Mouse (Mus musculus): Measurements from ENCODE around the gene Chst12. TPM values are rescaled to one million over a fixed set of nuclear protein-coding genes. Genes with fewer than 3 reads are reported as not detected.
A peak's percentile ranks its signal among the peaks of the same experiment; 100 is the strongest.

The Chst12 gene
- polyA plus RNA-seq, 1 experiment from 2014 or later, result 26.1 TPM

- Histone ChIP-seq H3K9ac (no peak overlapping the region), H3K4me2 (no peak overlapping the region), H3K9me3 (no peaks in the 10 kb centered on the region), H3K4me1 (replicated peaks) (peaks cover 17% of the 10 kb centered on the region), H3K27ac (replicated peaks) (peak overlapping the region; percentile 10; the same call in 1 of the 2 replicates), H3K27me3 (no peaks in the 10 kb centered on the region), H3K36me3 (no peaks in the 10 kb centered on the region), H3K4me3 (no peak overlapping the region)
- peak; percentile 43 for ATAC-seq (ENCODE audit: low FRiP score, low read depth)
- 48% methylated on average over 6 of the region's 6 CpGs for WGBS
Measured at GRCm38 (mm10) chr5:140565856-140566255, 60.5 kb downstream of the Chst12 start.

GRCm38 (mm10) chr5:140566271-140566670 lies 60.9 kb downstream of the Chst12 start:
- WGBS, result 62% methylated on average over 4 of the region's 4 CpGs
- H3K27ac ChIP-seq (replicated peaks), result peak overlapping the region; percentile 10; the same call in 1 of the 2 replicates

GRCm38 (mm10) chr5:140567321-140567720 lies 62.0 kb downstream of the Chst12 start:
- Histone ChIP-seq H3K4me2 (no peak overlapping the region), H3K27ac (replicated peaks) (no peak overlapping the region), H3K27me3 (no peaks in the 10 kb centered on the region), H3K9me3 (no peaks in the 10 kb centered on the region), H3K4me3 (no peak overlapping the region), H3K4me1 (replicated peaks) (peaks cover 17% of the 10 kb centered on the region), H3K36me3 (no peaks in the 10 kb centered on the region), H3K9ac (no peak overlapping the region)
- peak; percentile 47; the same call in 1 of the 2 replicates for ATAC-seq (ENCODE audit: low FRiP score, low read depth)
- WGBS, result 52% methylated on average over 11 of the region's 11 CpGs

More at GRCm38 (mm10) chr5:140566271-140566670, 60.9 kb downstream of the Chst12 start:
- no peak overlapping the region for H3K4me2 ChIP-seq
- H3K4me1 ChIP-seq (replicated peaks), result peaks cover 17% of the 10 kb centered on the region
- H3K4me3 ChIP-seq, result no peak overlapping the region
- H3K36me3 ChIP-seq, result no peaks in the 10 kb centered on the region
- no peaks in the 10 kb centered on the region for H3K27me3 ChIP-seq
- no peak for ATAC-seq (ENCODE audit: low FRiP score, low read depth)
- H3K9ac ChIP-seq, result no peak overlapping the region
- H3K9me3 ChIP-seq, result no peaks in the 10 kb centered on the region

GRCm38 (mm10) chr5:140567751-140568150 lies 62.4 kb downstream of the Chst12 start:
- Histone ChIP-seq H3K36me3 (no peaks in the 10 kb centered on the region), H3K4me1 (replicated peaks) (peaks cover 17% of the 10 kb centered on the region), H3K9ac (no peak overlapping the region), H3K4me2 (no peak overlapping the region), H3K4me3 (no peak overlapping the region), H3K9me3 (no peaks in the 10 kb centered on the region), H3K27me3 (no peaks in the 10 kb centered on the region), H3K27ac (replicated peaks) (no peak overlapping the region)
- 91% methylated on average over 5 of the region's 5 CpGs for WGBS
- ATAC-seq (ENCODE audit: low FRiP score, low read depth), result no peak

GRCm38 (mm10) chr5:140568321-140568970 lies 63.1 kb downstream of the Chst12 start:
- Histone ChIP-seq H3K27me3 (no peaks in the 10 kb centered on the region), H3K9me3 (no peaks in the 10 kb centered on the region), H3K9ac (0 out of 2 replicates have a peak overlapping the region, but pooled peaks have one; percentile 13), H3K4me3 (no peak overlapping the region), H3K4me2 (no peak overlapping the region), H3K27ac (replicated peaks) (0 out of 2 replicates have a peak overlapping the region, but pooled peaks have one; percentile 42), H3K36me3 (no peaks in the 10 kb centered on the region), H3K4me1 (replicated peaks) (peaks cover 17% of the 10 kb centered on the region)
- WGBS, result 41% methylated on average over 10 of the region's 10 CpGs
- ATAC-seq (ENCODE audit: low FRiP score, low read depth), result 0 out of 2 replicates have a peak, but pooled peaks have one; percentile 17

DNA sequence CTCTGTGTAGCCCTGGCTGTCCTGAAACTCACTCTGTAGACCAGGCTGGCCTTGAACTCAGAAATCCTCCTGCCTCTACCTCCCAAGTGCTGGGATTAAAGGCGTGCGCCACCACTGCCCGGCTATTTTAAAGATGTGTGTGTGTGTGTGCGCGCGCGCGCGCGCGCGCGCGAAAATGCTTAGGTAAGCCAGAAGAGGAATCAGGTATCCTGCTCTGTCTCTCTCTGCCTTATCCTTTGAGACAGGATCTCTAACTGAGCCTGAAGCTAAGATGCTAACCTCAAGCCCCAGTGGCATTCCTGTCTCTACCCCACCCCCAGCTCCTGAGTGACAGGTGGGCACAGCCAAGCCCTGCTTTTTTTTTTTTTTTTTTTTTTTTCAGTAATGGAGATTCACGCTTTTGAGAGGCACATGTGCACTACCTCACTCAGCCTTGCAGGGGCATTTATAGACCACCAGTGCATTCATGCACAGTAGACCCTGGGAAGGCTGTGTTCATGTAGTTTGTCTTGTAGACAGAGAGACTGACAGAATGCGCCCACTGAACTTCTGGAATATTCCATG lies 63.8 kb downstream of the Chst12 start:
- H3K9me3 ChIP-seq, result no peaks in the 10 kb centered on the region
- H3K4me2 ChIP-seq, result no peak overlapping the region
- ATAC-seq (ENCODE audit: low FRiP score, low read depth), result no peak
- H3K36me3 ChIP-seq, result no peaks in the 10 kb centered on the region
- H3K27me3 ChIP-seq, result no peaks in the 10 kb centered on the region
- no peak overlapping the region for H3K27ac ChIP-seq (replicated peaks)
- 82% methylated on average over 16 of the region's 16 CpGs for WGBS
- H3K4me1 ChIP-seq (replicated peaks), result peaks cover 17% of the 10 kb centered on the region
- no peak overlapping the region for H3K4me3 ChIP-seq
- no peak overlapping the region for H3K9ac ChIP-seq

DNA sequence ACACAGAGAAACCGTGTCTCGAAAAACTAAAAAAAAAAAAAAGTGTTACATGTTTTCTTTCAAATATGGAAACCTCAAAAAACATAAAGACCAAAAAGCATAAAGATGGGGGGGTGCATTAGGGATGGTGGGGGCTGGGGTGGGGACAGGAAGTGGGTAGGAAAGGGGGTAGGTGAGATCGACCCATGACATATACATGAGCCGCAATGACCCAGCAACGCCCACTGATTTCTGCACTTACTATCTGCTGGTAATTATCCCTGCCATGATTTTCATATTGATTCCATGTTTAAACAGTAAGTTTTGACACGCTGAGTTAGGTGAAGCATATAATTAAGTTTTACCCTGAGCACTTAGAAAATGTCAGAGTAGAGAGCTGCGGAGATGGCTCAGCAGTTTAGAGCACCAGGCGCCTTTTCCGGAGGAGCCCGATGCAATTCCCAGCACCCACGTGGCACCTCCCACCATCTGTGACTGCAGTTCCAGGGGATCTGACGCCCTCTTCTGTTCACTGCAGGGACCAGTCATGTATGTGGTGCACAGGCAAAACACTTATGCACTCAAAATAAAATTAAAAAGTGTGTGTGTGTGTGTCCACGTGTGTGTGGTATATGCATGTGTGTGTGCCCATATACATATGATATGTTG lies 65.0 kb downstream of the Chst12 start:
- no peak overlapping the region for H3K27ac ChIP-seq (replicated peaks)
- no peak for ATAC-seq (ENCODE audit: low FRiP score, low read depth)
- H3K4me1 ChIP-seq (replicated peaks), result peaks cover 16% of the 10 kb centered on the region
- H3K9ac ChIP-seq, result no peak overlapping the region
- H3K4me3 ChIP-seq, result no peak overlapping the region
- no peak overlapping the region for H3K4me2 ChIP-seq
- no peaks in the 10 kb centered on the region for H3K9me3 ChIP-seq
- no peaks in the 10 kb centered on the region for H3K27me3 ChIP-seq
- H3K36me3 ChIP-seq, result no peaks in the 10 kb centered on the region
- 82% methylated on average over 13 of the region's 13 CpGs for WGBS

- 50% methylated on average over 4 of the region's 4 CpGs for WGBS
- Histone ChIP-seq H3K4me3 (no peak overlapping the region), H3K9me3 (no peaks in the 10 kb centered on the region), H3K27me3 (no peaks in the 10 kb centered on the region), H3K9ac (no peak overlapping the region), H3K27ac (replicated peaks) (no peak overlapping the region), H3K36me3 (no peaks in the 10 kb centered on the region), H3K4me1 (replicated peaks) (peaks cover 8% of the 10 kb centered on the region; the same call in 1 of the 2 replicates), H3K4me2 (no peak overlapping the region)
- no peak for ATAC-seq (ENCODE audit: low FRiP score, low read depth)
Measured at GRCm38 (mm10) chr5:140571201-140571600, 65.9 kb downstream of the Chst12 start.

DNA sequence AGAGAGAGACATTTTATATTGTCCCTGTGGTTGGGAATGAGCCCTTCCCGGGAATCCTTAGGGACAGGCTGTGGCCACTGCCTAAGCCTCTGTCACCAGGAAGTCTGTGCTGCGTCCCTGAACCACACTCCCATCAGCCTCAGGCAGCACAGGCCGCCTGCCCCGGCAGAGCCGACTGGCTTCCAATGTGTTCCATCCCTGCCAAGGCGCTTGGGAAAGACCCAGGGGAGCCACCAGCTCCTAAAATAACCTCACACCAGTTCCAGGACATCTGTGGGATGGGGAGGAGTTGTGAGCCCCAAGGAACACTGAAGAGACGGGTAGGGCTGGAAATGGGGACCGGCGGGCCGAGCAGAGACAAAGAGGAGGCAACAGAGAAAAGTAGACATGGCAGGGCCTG lies 66.3 kb downstream of the Chst12 start:
- Histone ChIP-seq H3K36me3 (no peaks in the 10 kb centered on the region), H3K4me1 (replicated peaks) (peaks cover 8% of the 10 kb centered on the region; the same call in 1 of the 2 replicates), H3K9me3 (no peaks in the 10 kb centered on the region), H3K4me2 (no peak overlapping the region), H3K27me3 (no peaks in the 10 kb centered on the region), H3K27ac (replicated peaks) (no peak overlapping the region), H3K4me3 (no peak overlapping the region), H3K9ac (no peak overlapping the region)
- 41% methylated on average over 10 of the region's 10 CpGs for WGBS
- ATAC-seq (ENCODE audit: low FRiP score, low read depth), result no peak

GRCm38 (mm10) chr5:140572611-140573010 lies 67.3 kb downstream of the Chst12 start:
- H3K4me3 ChIP-seq, result no peak overlapping the region
- no peak for ATAC-seq (ENCODE audit: low FRiP score, low read depth)
- WGBS, result 79% methylated on average over 6 of the region's 6 CpGs
- peaks cover 8% of the 10 kb centered on the region; the same call in 1 of the 2 replicates for H3K4me1 ChIP-seq (replicated peaks)
- H3K27me3 ChIP-seq, result no peaks in the 10 kb centered on the region
- H3K27ac ChIP-seq (replicated peaks), result no peak overlapping the region
- H3K9ac ChIP-seq, result no peak overlapping the region
- no peak overlapping the region for H3K4me2 ChIP-seq
- no peaks in the 10 kb centered on the region for H3K36me3 ChIP-seq
- no peaks in the 10 kb centered on the region for H3K9me3 ChIP-seq
